Mouse (Mus musculus) brain, adult 2 months (tissue): ENCODE measurements around the gene Ampd1.

Experiments
- DNase-seq: peaks from one replicate; pipeline ENCODE4 v3.0.0; 2011; ENCODE audit warnings: low read depth, low spot score

The Ampd1 gene

GRCm38 (mm10) chr3:103148941-103149340, 75.1 kb downstream of the Ampd1 start:
- DNase-seq: no peak
